Mouse (Mus musculus): ENCODE results near the gene Rnf157. TPM values are rescaled to one million over a fixed set of nuclear protein-coding genes. Genes with fewer than 3 reads are reported as not detected.
A peak's percentile ranks its signal among the peaks of the same experiment; 100 is the strongest.
"Not testable (repeated sequence)": the region's sequence is repeated elsewhere in the genome, so short reads cannot be mapped to it uniquely, and the experiment has no call there.

The Rnf157 gene
- polyA plus RNA-seq, 1 experiment from 2014 or later, result 85.4 TPM

DNA sequence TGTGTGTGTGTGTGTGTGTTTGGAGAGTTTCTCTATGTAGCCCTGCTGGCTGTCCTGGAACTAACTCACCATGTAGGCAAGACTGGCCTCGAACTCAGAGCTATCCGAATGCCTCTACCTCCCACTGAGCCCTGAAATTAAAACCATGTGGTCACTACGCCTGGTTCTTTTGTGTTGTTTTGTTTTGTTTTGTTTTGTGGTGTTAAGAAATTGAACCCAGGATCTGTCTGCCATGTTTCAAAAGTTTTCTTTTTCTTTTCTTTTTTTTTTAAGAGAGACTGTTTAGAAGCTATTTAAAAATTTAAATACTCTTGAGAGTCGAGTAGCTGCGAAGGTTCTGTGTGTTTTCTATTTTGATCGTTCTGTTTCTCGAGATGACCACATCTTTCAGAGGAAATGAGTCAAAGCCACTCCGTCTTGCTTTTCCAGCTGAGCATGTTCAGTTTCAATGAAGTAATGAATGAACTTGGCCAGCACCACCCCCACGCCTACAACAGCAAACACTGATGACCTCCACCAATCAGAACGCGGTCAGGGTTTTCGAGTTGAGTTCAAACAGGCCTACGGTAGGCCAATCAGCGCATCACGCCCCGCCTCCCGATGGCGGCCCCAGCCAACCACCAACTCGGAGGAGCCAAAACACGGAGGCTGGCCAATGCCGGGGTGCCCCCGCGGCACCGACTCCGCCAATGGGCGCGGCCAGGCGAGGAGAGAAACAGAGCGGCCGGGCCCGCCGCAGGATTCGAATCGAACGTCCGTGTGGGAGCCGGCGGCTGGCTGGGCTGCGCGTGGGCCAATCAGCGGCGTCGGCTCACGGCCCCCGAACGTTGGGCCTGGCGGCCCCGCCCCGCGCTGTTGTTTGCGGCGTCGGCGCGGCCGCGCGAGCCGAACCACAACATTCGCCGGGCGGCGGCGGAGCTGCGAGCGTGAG is 20.8 kb upstream of the Rnf157 start, which contains the start of gene Ubald2:
Gene Ubald2 (plus strand): TSS at position 739 of the 931 bp plus-strand sequence.
- peaks cover 33% of the 10 kb centered on the region for H3K4me1 ChIP-seq
- peak within 1 kb of the TSS; percentile 79 for H3K4me2 ChIP-seq
- 0 out of 2 replicates have a peak, but pooled peaks cover 3% of the 10 kb centered on the region for H3K27me3 ChIP-seq (replicated peaks)
- 2% methylated on average over 57 of the region's 66 CpGs for WGBS
- H3K9ac ChIP-seq (replicated peaks), result peak within 1 kb of the TSS; percentile 85
- no peaks in the 10 kb centered on the region for H3K9me3 ChIP-seq (replicated peaks)
- H3K36me3 ChIP-seq, result 0 out of 2 replicates have a peak, but pooled peaks cover 10% of the 10 kb centered on the region
- peak within 1 kb of the TSS; percentile 92 for H3K27ac ChIP-seq (replicated peaks)
- peak; percentile 98 for ATAC-seq (ENCODE audit: low FRiP score)
- H3K4me3 ChIP-seq (replicated peaks), result peak within 1 kb of the TSS; percentile 70

DNA sequence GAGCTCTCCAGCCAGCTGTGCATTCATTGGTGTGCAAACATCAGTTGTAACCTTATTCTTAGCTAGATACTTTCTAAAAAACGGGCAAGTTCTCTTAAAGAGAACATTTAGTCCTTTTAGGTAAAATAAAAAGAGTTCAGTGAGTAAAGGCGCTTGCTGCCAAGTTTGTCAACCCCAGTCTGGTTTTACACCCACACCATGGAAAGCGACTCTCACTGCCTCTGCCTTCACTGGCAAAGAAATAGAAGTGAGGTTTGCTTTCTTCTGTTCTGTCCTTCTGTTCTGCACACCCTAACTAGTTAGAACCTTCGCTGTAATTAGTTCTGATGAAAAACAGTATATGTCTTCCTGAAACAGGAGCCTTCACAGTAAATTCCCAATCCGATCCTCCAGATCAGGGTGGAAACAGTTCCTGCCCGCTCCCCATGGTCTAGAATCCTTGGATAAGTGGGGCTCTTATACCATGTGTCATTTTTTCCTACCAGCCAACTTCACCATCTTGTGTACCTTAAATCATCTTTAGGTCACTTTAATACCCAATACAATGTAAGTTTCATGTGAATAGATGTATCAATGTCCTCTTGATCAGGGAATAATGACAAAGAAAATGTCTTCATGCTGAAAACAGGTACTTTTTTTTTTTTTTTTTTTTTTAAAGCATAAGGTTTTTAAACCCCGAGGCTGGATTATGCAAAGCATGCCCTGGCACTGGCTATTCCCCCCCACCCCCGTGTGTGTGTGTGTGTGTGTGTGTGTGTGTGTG is 19.9 kb upstream of the Rnf157 start:
- 0 out of 2 replicates have a peak, but pooled peaks cover 3% of the 10 kb centered on the region for H3K27me3 ChIP-seq (replicated peaks)
- no peak overlapping the region for H3K27ac ChIP-seq (replicated peaks)
- peaks cover 33% of the 10 kb centered on the region for H3K4me1 ChIP-seq
- ATAC-seq (ENCODE audit: low FRiP score), result no peak
- 74% methylated on average over 8 of the region's 8 CpGs for WGBS
- no peak overlapping the region for H3K4me2 ChIP-seq
- no peaks in the 10 kb centered on the region for H3K9me3 ChIP-seq (replicated peaks)
- no peak overlapping the region for H3K4me3 ChIP-seq (replicated peaks)
- 0 out of 2 replicates have a peak, but pooled peaks cover 10% of the 10 kb centered on the region for H3K36me3 ChIP-seq
- no peak overlapping the region for H3K9ac ChIP-seq (replicated peaks)

GRCm38 (mm10) chr11:116432127-116432526 is 19.3 kb upstream of the Rnf157 start:
- Histone ChIP-seq H3K27me3 (replicated peaks) (0 out of 2 replicates have a peak, but pooled peaks cover 3% of the 10 kb centered on the region), H3K36me3 (0 out of 2 replicates have a peak, but pooled peaks cover 4% of the 10 kb centered on the region), H3K4me1 (peaks cover 28% of the 10 kb centered on the region), H3K4me3 (replicated peaks) (no peak overlapping the region), H3K9ac (replicated peaks) (no peak overlapping the region), H3K9me3 (replicated peaks) (no peaks in the 10 kb centered on the region), H3K27ac (replicated peaks) (no peak overlapping the region), H3K4me2 (no peak overlapping the region)
- 69% methylated on average over 6 of the region's 6 CpGs for WGBS
- ATAC-seq (ENCODE audit: low FRiP score), result no peak

DNA sequence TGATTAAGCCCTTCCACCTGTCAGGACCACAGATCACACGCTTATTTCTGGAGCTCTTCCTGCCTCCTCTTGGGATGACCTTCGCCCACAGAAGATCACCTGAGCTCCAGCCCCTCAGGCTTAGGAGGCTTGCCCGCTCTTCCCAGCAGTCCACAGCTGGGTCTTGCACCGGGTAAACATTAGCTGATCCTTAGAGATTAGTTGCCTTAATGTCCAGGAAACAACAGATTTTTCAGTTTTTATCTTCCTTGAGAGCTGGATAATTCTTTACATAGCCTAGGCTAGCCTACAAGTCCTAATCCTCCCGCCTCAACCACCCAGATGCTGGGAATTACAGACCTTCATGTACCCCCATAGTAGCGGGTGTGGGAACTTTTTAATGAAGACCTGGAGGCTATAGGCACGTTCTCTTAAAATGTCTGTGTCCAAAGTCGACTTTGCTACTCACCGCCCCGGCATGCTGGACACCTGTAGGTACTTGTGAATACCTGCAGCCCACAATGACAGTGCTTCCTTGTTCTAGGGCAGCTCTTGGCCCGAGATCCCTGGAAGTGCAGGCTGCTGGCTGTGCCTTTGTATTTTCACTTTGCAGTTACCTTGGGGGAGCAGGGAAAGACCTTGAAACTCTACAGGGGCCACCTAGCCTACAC is 18.7 kb upstream of the Rnf157 start:
- H3K27me3 ChIP-seq (replicated peaks), result 0 out of 2 replicates have a peak, but pooled peaks cover 3% of the 10 kb centered on the region
- H3K27ac ChIP-seq (replicated peaks), result no peak overlapping the region
- H3K4me2 ChIP-seq, result no peak overlapping the region
- H3K36me3 ChIP-seq, result 0 out of 2 replicates have a peak, but pooled peaks cover 4% of the 10 kb centered on the region
- peaks cover 22% of the 10 kb centered on the region for H3K4me1 ChIP-seq
- no peak for ATAC-seq (ENCODE audit: low FRiP score)
- no peak overlapping the region for H3K4me3 ChIP-seq (replicated peaks)
- H3K9me3 ChIP-seq (replicated peaks), result no peaks in the 10 kb centered on the region
- H3K9ac ChIP-seq (replicated peaks), result no peak overlapping the region
- 63% methylated on average over 11 of the region's 11 CpGs for WGBS

DNA sequence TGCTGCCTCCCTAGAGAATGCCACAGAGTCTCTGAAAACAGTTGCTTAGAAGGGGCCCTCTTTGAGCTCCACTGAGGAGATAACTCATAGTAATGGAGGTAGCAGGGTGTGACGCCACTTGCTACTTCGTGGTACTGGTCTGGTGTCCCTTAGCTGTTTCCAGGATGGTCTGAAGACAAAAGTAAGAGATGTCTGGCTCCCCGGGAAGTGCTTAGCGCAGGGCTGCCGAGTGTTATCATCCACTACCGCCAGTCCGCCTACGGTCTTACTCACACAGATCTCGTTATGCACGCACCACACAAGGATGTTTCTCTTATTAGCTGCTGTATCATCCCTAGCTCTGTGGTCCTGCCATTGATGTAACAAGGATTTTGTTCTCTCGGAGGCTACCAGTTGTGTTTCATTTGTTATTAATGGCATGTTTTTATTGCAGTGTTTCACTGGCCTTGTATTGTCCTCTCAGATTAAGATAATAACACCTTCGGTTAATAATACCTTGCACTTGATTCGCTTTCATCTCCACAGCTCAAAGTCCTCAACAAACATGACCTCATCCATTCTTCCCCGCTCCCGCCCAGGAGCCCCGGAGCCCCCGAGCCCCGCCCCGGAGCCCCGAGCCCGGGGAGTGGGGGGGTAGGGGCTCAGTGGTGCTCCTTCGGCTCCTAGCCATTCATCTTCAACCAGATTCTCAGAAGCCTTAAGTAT is 18.0 kb upstream of the Rnf157 start:
- peaks cover 15% of the 10 kb centered on the region for H3K4me1 ChIP-seq
- WGBS, result 45% methylated on average over 22 of the region's 22 CpGs
- no peak overlapping the region for H3K9ac ChIP-seq (replicated peaks)
- no peak overlapping the region for H3K27ac ChIP-seq (replicated peaks)
- 0 out of 2 replicates have a peak, but pooled peaks cover 3% of the 10 kb centered on the region for H3K27me3 ChIP-seq (replicated peaks)
- H3K9me3 ChIP-seq (replicated peaks), result no peaks in the 10 kb centered on the region
- H3K36me3 ChIP-seq, result 0 out of 2 replicates have a peak, but pooled peaks cover 2% of the 10 kb centered on the region
- no peak overlapping the region for H3K4me3 ChIP-seq (replicated peaks)
- no peak for ATAC-seq (ENCODE audit: low FRiP score)
- H3K4me2 ChIP-seq, result no peak overlapping the region

DNA sequence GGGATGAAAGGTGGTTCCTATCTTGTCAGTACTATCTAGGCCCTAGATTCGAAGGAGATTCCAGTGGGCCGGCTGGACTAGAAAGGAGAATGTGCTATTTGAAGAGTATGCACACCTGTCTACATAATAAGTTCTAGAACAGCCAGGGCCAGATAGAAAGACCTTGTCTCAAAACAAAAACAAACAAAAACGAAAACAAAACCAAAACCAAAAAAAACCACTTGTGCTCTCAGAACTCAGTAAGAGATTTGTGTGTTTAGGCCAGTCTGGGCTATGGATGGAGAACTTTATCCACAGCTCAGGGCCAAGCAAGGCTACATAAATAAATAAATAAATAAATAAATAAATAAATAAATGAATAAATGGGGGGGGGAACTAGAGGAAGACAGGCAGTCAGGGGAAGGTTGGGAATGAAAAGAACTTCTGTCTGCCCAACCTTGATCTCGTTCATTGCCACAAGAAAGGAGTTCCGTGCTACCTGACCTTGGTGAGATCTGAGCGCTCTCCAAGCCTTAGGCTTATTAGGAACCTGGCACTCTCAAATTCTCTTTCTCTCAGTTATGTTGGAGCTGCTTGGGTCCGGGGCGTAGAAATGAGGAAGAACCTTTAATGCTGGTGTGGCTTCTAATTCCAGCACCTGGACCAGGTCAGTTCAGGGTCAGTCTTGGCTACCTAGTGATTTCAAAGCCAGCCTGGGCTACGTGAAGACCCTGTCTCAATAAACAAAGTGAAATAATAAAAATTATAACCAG is 17.2 kb upstream of the Rnf157 start:
- no peak overlapping the region for H3K9ac ChIP-seq (replicated peaks)
- H3K9me3 ChIP-seq (replicated peaks), result no peaks in the 10 kb centered on the region
- H3K27me3 ChIP-seq (replicated peaks), result 0 out of 2 replicates have a peak, but pooled peaks cover 3% of the 10 kb centered on the region
- no peak overlapping the region for H3K4me3 ChIP-seq (replicated peaks)
- H3K27ac ChIP-seq (replicated peaks), result no peak overlapping the region
- H3K4me2 ChIP-seq, result no peak overlapping the region
- peaks cover 7% of the 10 kb centered on the region for H3K4me1 ChIP-seq
- WGBS, result 89% methylated on average over 9 of the region's 9 CpGs
- ATAC-seq (ENCODE audit: low FRiP score), result no peak
- H3K36me3 ChIP-seq, result no peaks in the 10 kb centered on the region

DNA sequence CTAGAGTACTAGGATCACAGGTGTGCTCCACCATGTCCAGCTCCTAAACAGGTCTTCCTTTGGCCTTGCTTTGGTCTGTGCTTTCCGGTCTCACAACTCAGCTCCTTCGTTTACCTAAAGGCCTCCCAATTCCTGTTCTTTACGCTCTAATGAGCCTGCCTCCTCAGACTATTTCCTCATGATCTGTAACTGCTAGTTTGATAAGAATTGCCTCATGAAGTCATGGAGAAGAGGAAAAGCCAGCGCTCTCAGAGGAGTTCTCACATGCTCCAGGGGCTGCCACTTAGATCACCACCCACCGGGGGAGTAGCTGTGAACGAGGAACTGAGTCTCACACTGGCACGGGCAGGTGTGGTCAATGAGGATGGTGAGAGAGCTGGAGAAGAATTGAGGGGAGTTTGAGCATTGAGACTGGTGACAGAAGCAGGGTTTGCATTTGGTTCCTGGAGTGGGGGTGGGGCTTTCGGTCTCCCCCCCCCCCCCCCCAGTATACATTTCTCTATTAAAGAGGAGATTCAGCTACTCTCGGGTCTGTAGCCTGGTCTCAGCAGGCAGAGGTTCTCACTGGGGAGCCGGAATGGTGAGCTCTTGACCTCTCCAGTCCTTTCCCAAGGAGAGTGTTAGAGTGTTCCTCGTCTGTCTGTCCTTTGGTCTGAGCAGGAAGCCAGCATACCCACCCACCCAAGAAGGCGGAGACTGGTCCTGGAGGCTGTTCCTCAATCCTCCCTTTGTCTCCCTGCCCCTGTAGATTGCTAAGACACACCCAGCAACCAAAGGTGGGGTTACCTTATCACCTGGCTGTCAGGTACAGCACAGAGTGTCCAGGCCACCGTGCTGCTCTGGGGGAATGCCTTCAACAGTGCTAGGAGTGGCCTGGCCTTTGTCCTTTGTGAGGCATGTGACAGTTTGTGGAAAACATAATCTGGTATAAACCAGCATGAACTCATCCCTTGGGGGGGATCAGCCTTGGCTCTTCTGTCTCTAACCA is 16.3 kb upstream of the Rnf157 start:
- H3K27me3 ChIP-seq (replicated peaks), result 0 out of 2 replicates have a peak, but pooled peaks cover 3% of the 10 kb centered on the region
- no peak overlapping the region for H3K4me3 ChIP-seq (replicated peaks)
- no peaks in the 10 kb centered on the region for H3K36me3 ChIP-seq
- no peak overlapping the region for H3K27ac ChIP-seq (replicated peaks)
- ATAC-seq (ENCODE audit: low FRiP score), result no peak
- no peaks in the 10 kb centered on the region for H3K9me3 ChIP-seq (replicated peaks)
- H3K4me1 ChIP-seq, result peaks cover 6% of the 10 kb centered on the region; the same call in 1 of the 2 replicates
- 57% methylated on average over 13 of the region's 13 CpGs for WGBS
- no peak overlapping the region for H3K4me2 ChIP-seq
- no peak overlapping the region for H3K9ac ChIP-seq (replicated peaks)

- no peak overlapping the region for H3K4me3 ChIP-seq (replicated peaks)
- no peak overlapping the region for H3K9ac ChIP-seq (replicated peaks)
- ATAC-seq (ENCODE audit: low FRiP score), result no peak
- 84% methylated on average over 6 of the region's 6 CpGs for WGBS
- no peak overlapping the region for H3K27ac ChIP-seq (replicated peaks)
- 0 out of 2 replicates have a peak, but pooled peaks cover 3% of the 10 kb centered on the region for H3K27me3 ChIP-seq (replicated peaks)
- no peak overlapping the region for H3K4me2 ChIP-seq
- 0 out of 2 replicates have a peak, but pooled peaks cover 3% of the 10 kb centered on the region for H3K4me1 ChIP-seq
- no peaks in the 10 kb centered on the region for H3K36me3 ChIP-seq
- no peaks in the 10 kb centered on the region for H3K9me3 ChIP-seq (replicated peaks)
Observed at GRCm38 (mm10) chr11:116426852-116427575, 14.2 kb upstream of the Rnf157 start.

- H3K27ac ChIP-seq (replicated peaks); H3K4me3 ChIP-seq (replicated peaks); H3K36me3 ChIP-seq; H3K4me1 ChIP-seq; H3K9me3 ChIP-seq (replicated peaks); H3K4me2 ChIP-seq; H3K9ac ChIP-seq (replicated peaks); ATAC-seq (ENCODE audit: low FRiP score); H3K27me3 ChIP-seq (replicated peaks): not testable (repeated sequence)
- 82% methylated on average over 11 of the region's 11 CpGs for WGBS
Observed at GRCm38 (mm10) chr11:116426328-116426727, 13.5 kb upstream of the Rnf157 start.

All from neural tube, embryonic 15.5 days (tissue).